In genomic region chr1:77140906-77141305, GRCm38 (mm10) we compare ENCODE assay signal across 10 mouse cellular contexts.
DNase-seq lines count a peak whose midpoint lies in the region; ATAC-seq and TF ChIP-seq lines count a peak whose summit lies in the region.
"Had no signal": no experiment of that assay in that cellular context is flagged by ENCODE, and none has a peak within 500 bp of the region (broad histone marks: within the 10 kb centered on the region; RNA-seq: fewer than 3 reads in every experiment).

No protein-coding gene starts in this region.

- TF ChIP-seq POLR2A in heart, adult 2 months (IDR thresholded peaks at IDR 0.05; ENCODE audit: insufficient read depth, low read depth, low read length): no peak
- TF ChIP-seq POLR2A in brain, embryonic 14.5 days (IDR thresholded peaks at IDR 0.05; ENCODE audit: borderline replicate concordance, extremely low read depth, insufficient read depth, insufficient read length, poor library complexity, severe bottlenecking): no peak

- no peaks in the 10 kb centered on the region for H3K36me3 ChIP-seq in heart, adult 2 months (ENCODE audit: control insufficient read depth, insufficient read depth, low read length)
- no peaks in the 10 kb centered on the region for H3K36me3 ChIP-seq in heart, embryonic 10.5 days
- no peaks in the 10 kb centered on the region for H3K36me3 ChIP-seq in limb, embryonic 11.5 days (ENCODE audit: control insufficient read depth, insufficient read depth, low read length)
- H3K36me3 ChIP-seq: liver, embryonic 15.5 days had no signal

- no peaks in the 10 kb centered on the region for H3K27me3 ChIP-seq in heart, adult 2 months (ENCODE audit: control insufficient read depth, insufficient read depth, low read length)
- H3K27me3 ChIP-seq in heart, embryonic 10.5 days (ENCODE audit: insufficient read depth, poor library complexity, severe bottlenecking): no peaks in the 10 kb centered on the region
- no peaks in the 10 kb centered on the region for H3K27me3 ChIP-seq in limb, embryonic 11.5 days (ENCODE audit: control insufficient read depth, insufficient read depth, low read length)
- H3K27me3 ChIP-seq: liver, embryonic 15.5 days had no signal

- no peaks in the 10 kb centered on the region for H3K79me2 ChIP-seq in heart, adult 2 months (replicated peaks; ENCODE audit: control insufficient read depth, insufficient read depth, low read length)

- intact Hi-C loops in heart, adult 2 months (cut with DNase I): no loop called here
- intact Hi-C loops in gastrocnemius, adult 2 months (cut with DNase I): no loop called here
- intact Hi-C loops in left cerebral cortex, postnatal 14 days (cut with DNase I): no loop called here

- no peaks in the 10 kb centered on the region for H3K9me3 ChIP-seq in heart, embryonic 10.5 days
- no peaks in the 10 kb centered on the region for H3K9me3 ChIP-seq in limb, embryonic 11.5 days (ENCODE audit: control insufficient read depth, low read length)
- H3K9me3 ChIP-seq: liver, embryonic 15.5 days had no signal

- no peaks in the 10 kb centered on the region for H3K4me1 ChIP-seq in heart, adult 2 months (ENCODE audit: control insufficient read depth, insufficient read depth, low read length)
- no peaks in the 10 kb centered on the region for H3K4me1 ChIP-seq in heart, embryonic 10.5 days
- H3K4me1 ChIP-seq in limb, embryonic 11.5 days (ENCODE audit: control insufficient read depth, insufficient read depth, low read length): peaks cover 7% of the 10 kb centered on the region; the same call in 1 of the 2 replicates
- H3K4me1 ChIP-seq: liver, embryonic 15.5 days had no signal

- no peak overlapping the region for H3K9ac ChIP-seq in heart, adult 2 months (ENCODE audit: low read depth, low read length)
- H3K9ac ChIP-seq in limb, embryonic 11.5 days (ENCODE audit: low read length): no peak overlapping the region
- H3K9ac ChIP-seq: liver, embryonic 15.5 days had no signal

- H3K4me3 ChIP-seq in heart, adult 2 months: no peak overlapping the region
- no peak overlapping the region for H3K4me3 ChIP-seq in heart, embryonic 10.5 days
- H3K4me3 ChIP-seq in gastrocnemius, adult 2 months: no peak overlapping the region
- no peak overlapping the region for H3K4me3 ChIP-seq in limb, embryonic 11.5 days (ENCODE audit: low read depth, low read length)
- H3K4me3 ChIP-seq: liver, embryonic 15.5 days had no signal

- H3K4me2 ChIP-seq in limb, embryonic 11.5 days (ENCODE audit: low read depth, severe bottlenecking): no peak overlapping the region
- H3K4me2 ChIP-seq: liver, embryonic 15.5 days had no signal

- H3K27ac ChIP-seq in heart, adult 2 months: no peak overlapping the region
- no peak overlapping the region for H3K27ac ChIP-seq in heart, embryonic 10.5 days
- H3K27ac ChIP-seq in gastrocnemius, adult 2 months: no peak overlapping the region
- no peak overlapping the region for H3K27ac ChIP-seq in limb, embryonic 11.5 days (replicated peaks; ENCODE audit: low read depth, low read length)
- H3K27ac ChIP-seq: liver, embryonic 15.5 days had no signal

- WGBS in heart, adult 2 months: 62% methylated on average over 7 of the region's 7 CpGs
- 56% methylated on average over 7 of the region's 7 CpGs for WGBS in heart, embryonic 10.5 days
- 7% methylated on average over 7 of the region's 7 CpGs for WGBS in limb, embryonic 11.5 days

- no peak for TF ChIP-seq CTCF in heart, adult 2 months (IDR thresholded peaks at IDR 0.05)
- TF ChIP-seq CTCF in brain, embryonic 14.5 days (IDR thresholded peaks at IDR 0.05; ENCODE audit: borderline replicate concordance, extremely low read depth, insufficient read depth, insufficient read length): no peak
- TF ChIP-seq CTCF in gastrocnemius, adult 2 months (IDR thresholded peaks at IDR 0.05): no peak

- ATAC-seq in limb, embryonic 11.5 days (ENCODE audit: insufficient number of reproducible peaks, low FRiP score, low TSS enrichment, low read depth): peak; percentile 83
- no peak for ATAC-seq in erythroblast, adult 5-6 weeks (replicated peaks; ENCODE audit: low FRiP score, poor library complexity, severe bottlenecking)

- TF ChIP-seq EP300 in heart, adult 2 months (IDR thresholded peaks at IDR 0.05; ENCODE audit: insufficient read depth, low read depth, low read length): no peak

- peak; percentile 31 to 52 for DNase-seq in heart, adult 2 months
- DNase-seq in heart, embryonic 10.5 days (ENCODE audit: low spot score): no peak
- peak; percentile 33 for DNase-seq in brain, embryonic 14.5 days (ENCODE audit: low read depth)
- DNase-seq in gastrocnemius, adult 2 months: peak; percentile 49
- peak; percentile 76 for DNase-seq in limb, embryonic 11.5 days (ENCODE audit: low spot score)
- no peak for DNase-seq in right cerebral cortex, adult 2 months (ENCODE audit: low spot score in 2 of 2)
- DNase-seq in left cerebral cortex, postnatal 14 days (ENCODE audit: low spot score in 2 of 2): no peak
- DNase-seq: right cerebral cortex, postnatal 25 days had no signal

Comparison
In these comparisons a context has a peak if more than half of its experiments do, and no peak if none do; other contexts are left out.
1. DNase-seq: peak in heart, adult 2 months (2 of 2), brain, embryonic 14.5 days (single experiment), gastrocnemius, adult 2 months (single experiment) and limb, embryonic 11.5 days (single experiment); none in heart, embryonic 10.5 days (single experiment), right cerebral cortex, adult 2 months (0 of 2) and left cerebral cortex, postnatal 14 days (0 of 2).